Mouse (Mus musculus): ENCODE results near the gene Atp8b5. TPM values are rescaled to one million over a fixed set of nuclear protein-coding genes. Genes with fewer than 3 reads are reported as not detected.

Atp8b5 gene
- total and polyA plus RNA-seq, 2 experiments from 2014 or later: 0.52 to 1.8 TPM

DNA sequence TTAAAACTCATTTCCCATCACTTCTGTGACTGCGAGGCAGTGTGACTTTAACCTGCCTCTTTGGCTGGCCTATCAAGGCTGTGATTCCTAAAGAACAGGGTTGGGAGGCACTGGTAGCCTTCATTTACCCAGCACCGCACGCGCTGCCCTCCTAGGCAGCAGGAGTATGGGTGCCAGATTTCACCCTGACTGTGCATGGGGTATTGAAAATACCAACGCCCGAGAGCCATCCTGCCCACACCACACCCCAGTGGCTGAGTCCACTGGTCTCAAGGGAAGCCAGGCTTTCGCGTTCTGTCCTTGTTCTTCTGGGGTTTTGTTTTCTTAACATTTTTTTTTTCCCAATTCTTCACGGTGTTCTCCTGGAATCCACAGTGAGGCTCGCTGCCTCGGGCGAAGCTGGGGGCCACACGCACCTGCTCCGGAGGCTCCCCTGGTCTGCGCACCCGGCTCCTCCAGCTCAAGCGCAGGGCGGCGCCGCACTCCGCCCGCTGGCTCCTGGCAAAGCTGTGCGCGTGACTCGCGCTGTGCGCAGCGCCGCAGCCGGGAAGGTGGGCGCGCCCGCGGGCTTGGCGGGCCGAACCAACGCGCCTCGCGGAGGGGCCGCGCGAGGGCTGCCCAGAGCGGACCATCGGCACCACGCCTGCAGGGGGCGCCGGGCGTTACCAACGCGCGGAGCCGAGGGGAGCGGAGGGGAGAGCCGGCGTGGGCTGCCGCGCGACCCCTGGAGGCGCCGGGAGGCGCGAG, 114.6 kb downstream of the Atp8b5 start, which contains the start of gene Rusc2:
Gene Rusc2 (plus strand): TSS at position 572 of the 747 bp plus-strand sequence.
- ATAC-seq: peak; percentile 97
- H3K4me3 ChIP-seq (ENCODE audit: low read depth, low read length): peak within 1 kb of the TSS; percentile 76

DNA sequence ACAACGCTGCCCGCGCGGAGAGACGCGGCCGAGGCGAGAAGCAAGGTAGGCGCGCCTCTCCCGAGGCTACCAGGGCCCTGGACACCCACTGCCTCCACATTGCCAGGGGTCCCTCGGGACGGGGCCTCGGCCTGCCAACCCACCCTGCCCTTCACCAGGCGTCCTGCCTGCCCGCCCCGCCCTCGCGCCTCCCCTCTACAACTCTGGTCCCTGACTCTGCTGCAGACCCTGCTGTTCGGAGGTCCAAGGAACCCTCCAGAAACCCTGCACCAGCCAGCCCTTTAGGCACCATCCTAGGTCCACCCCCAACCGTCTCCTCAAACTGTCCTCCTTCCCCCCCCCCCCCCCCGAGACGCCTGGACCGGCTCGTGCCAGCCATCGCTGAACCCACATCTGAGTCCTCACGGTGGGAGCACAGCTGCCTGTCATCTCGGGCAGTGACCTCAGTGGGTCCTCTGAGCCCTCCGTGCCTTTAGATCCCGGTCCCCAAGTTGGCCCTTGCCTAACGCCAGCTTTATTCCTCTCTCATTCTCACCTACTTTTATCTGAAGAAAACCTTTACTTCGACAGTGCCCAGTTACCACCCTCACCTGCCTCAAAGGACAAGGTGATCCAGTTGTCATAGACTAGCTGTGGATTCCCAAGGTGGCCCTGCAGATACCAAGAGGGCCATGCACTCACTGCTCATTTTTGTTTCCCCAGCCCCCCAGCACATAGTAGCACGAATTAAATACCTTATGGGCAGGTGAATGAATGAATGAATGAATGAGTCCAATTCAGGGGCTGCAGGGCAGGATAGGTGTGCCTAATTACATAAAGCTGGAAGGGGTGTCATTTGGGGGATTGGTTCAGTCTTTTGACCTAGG, 115.4 kb downstream of the Atp8b5 start:
- Histone ChIP-seq H3K4me3 (ENCODE audit: low read depth, low read length) (peak overlapping the region; percentile 76), H3K27ac (ENCODE audit: low read depth, low read length) (peak overlapping the region; percentile 76), H3K4me1 (ENCODE audit: insufficient read depth) (peaks cover 16% of the 10 kb centered on the region), H3K4me2 (ENCODE audit: low read depth) (peak overlapping the region; percentile 87), H3K36me3 (ENCODE audit: insufficient read depth) (no peaks in the 10 kb centered on the region), H3K9ac (peak overlapping the region; percentile 83), H3K9me3 (ENCODE audit: low read length) (no peaks in the 10 kb centered on the region), H3K27me3 (ENCODE audit: insufficient read depth, low read length) (no peaks in the 10 kb centered on the region)
- no peak for TF ChIP-seq CTCF (IDR thresholded peaks at IDR 0.05; ENCODE audit: low read depth)
- DNase-seq: peak; percentile 14
- ATAC-seq: peak; percentile 63
- 5% methylated on average over 24 of the region's 33 CpGs for WGBS

More for the DNA sequence above, 114.6 kb downstream of the Atp8b5 start, which contains the start of gene Rusc2:
- peak; percentile 98 for DNase-seq
- H3K27me3 ChIP-seq (ENCODE audit: insufficient read depth, low read length): no peaks in the 10 kb centered on the region
- peak within 1 kb of the TSS; percentile 76 for H3K27ac ChIP-seq (ENCODE audit: low read depth, low read length)
- H3K4me1 ChIP-seq (ENCODE audit: insufficient read depth): peaks cover 16% of the 10 kb centered on the region
- peak within 1 kb of the TSS; percentile 87 for H3K4me2 ChIP-seq (ENCODE audit: low read depth)
- H3K9ac ChIP-seq: peak within 1 kb of the TSS; percentile 83
- 2% methylated on average over 63 of the region's 63 CpGs for WGBS
- H3K9me3 ChIP-seq (ENCODE audit: low read length): no peaks in the 10 kb centered on the region
- TF ChIP-seq CTCF (IDR thresholded peaks at IDR 0.05; ENCODE audit: low read depth): peak; percentile 79
- no peaks in the 10 kb centered on the region for H3K36me3 ChIP-seq (ENCODE audit: insufficient read depth)

DNA sequence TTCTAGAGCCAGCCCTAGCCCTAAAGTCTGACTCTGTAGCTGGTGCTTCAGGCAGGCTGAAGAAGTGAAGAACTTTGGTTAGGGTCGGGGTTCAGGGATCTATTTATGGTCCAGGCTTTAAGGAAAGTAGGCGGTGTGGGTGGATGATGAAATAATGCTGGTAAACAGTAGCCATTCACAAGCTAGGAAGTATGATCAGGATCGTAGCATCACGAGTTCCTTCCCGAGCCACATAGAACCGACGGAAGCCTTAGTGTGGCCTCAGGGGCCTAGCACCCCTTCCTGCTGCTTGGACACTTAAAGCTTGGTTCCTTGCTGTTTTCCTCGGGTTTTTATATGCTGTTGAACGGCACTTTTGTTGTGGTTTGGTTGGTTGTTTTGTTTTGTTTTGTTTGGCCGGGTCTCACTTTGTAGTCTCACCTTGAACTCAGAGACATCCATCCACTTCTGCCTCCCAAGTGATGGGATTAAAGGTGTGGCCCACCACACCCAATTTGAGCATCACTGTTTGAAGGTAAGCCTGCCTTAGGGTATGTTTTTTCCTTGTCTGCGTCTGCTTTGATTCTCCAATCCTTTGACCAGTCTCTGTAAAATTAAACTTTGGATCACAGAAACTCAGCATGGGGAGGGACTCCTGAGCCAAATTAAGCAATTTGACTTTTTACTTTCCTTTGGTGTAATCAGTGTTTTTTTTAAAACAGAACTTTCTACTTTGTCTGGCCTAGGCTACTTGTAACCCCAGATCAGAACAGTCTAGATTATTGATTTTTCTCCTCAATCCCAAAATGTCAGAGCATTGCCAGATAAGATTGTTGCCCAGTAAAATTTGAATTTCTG, 116.5 kb downstream of the Atp8b5 start:
- ATAC-seq (no peak), DNase-seq (no peak)
- Histone ChIP-seq H3K9ac (no peak overlapping the region), H3K27me3 (ENCODE audit: insufficient read depth, low read length) (no peaks in the 10 kb centered on the region), H3K4me1 (ENCODE audit: insufficient read depth) (peaks cover 16% of the 10 kb centered on the region), H3K4me2 (ENCODE audit: low read depth) (peak overlapping the region; percentile 87), H3K9me3 (ENCODE audit: low read length) (no peaks in the 10 kb centered on the region), H3K36me3 (ENCODE audit: insufficient read depth) (no peaks in the 10 kb centered on the region), H3K27ac (ENCODE audit: low read depth, low read length) (no peak overlapping the region), H3K4me3 (ENCODE audit: low read depth, low read length) (peak overlapping the region; percentile 76; the same call in 1 of the 2 replicates)
- 68% methylated on average over 11 of the region's 11 CpGs for WGBS
- TF ChIP-seq CTCF (IDR thresholded peaks at IDR 0.05; ENCODE audit: low read depth): no peak

DNA sequence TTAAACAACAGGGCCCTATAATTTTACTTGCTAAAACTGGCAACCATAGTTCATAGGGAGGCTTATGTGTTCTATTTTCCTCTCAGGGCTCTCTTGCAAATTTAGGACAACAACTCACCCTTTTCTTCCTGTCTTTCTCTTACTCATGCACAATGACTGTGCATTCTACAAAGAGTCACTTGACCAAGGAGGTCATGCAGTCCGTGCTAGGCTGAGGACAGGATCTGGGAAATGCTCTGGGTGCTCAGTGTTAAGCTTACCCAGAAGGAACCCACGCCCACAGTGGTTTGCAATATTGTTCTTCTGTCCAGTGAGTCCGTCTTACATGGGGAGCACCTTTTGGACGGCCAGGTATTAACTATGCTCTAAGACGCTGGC, 117.1 kb downstream of the Atp8b5 start:
- DNase-seq (no peak), ATAC-seq (no peak)
- TF ChIP-seq CTCF (IDR thresholded peaks at IDR 0.05; ENCODE audit: low read depth): no peak
- 91% methylated on average over 5 of the region's 5 CpGs for WGBS
- no peak overlapping the region for H3K4me3 ChIP-seq (ENCODE audit: low read depth, low read length)
- no peaks in the 10 kb centered on the region for H3K36me3 ChIP-seq (ENCODE audit: insufficient read depth)
- H3K4me1 ChIP-seq (ENCODE audit: insufficient read depth): peaks cover 16% of the 10 kb centered on the region
- no peaks in the 10 kb centered on the region for H3K27me3 ChIP-seq (ENCODE audit: insufficient read depth, low read length)
- H3K27ac ChIP-seq (ENCODE audit: low read depth, low read length): no peak overlapping the region
- H3K9me3 ChIP-seq (ENCODE audit: low read length): no peaks in the 10 kb centered on the region
- no peak overlapping the region for H3K4me2 ChIP-seq (ENCODE audit: low read depth)
- no peak overlapping the region for H3K9ac ChIP-seq

DNA sequence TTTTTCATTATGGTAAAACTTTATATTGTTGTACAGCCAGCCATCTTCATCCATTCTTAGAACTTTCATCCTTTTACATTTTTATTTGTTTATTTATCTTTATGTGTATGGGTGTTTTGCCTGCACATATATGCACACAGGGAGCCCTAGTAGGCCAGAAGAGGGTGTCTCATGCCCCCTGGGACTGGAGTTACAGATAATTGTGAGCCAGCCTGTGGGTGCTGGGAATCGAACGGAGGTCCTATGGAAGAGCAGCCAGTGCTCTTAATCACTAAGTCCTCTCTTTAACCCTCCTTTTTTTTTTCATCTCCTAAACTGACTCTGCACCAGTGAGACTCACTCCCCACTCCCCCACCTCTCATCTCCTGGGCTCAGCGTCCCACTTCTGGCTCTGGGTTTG, 117.6 kb downstream of the Atp8b5 start:
- Histone ChIP-seq H3K9me3 (ENCODE audit: low read length) (no peaks in the 10 kb centered on the region), H3K4me1 (ENCODE audit: insufficient read depth) (peaks cover 16% of the 10 kb centered on the region), H3K36me3 (ENCODE audit: insufficient read depth) (no peaks in the 10 kb centered on the region), H3K9ac (no peak overlapping the region), H3K4me2 (ENCODE audit: low read depth) (no peak overlapping the region), H3K27ac (ENCODE audit: low read depth, low read length) (no peak overlapping the region), H3K27me3 (ENCODE audit: insufficient read depth, low read length) (no peaks in the 10 kb centered on the region), H3K4me3 (ENCODE audit: low read depth, low read length) (no peak overlapping the region)
- WGBS: 99% methylated on average over 3 of the region's 3 CpGs
- DNase-seq: no peak
- ATAC-seq: no peak
- TF ChIP-seq CTCF (IDR thresholded peaks at IDR 0.05; ENCODE audit: low read depth): no peak

DNA sequence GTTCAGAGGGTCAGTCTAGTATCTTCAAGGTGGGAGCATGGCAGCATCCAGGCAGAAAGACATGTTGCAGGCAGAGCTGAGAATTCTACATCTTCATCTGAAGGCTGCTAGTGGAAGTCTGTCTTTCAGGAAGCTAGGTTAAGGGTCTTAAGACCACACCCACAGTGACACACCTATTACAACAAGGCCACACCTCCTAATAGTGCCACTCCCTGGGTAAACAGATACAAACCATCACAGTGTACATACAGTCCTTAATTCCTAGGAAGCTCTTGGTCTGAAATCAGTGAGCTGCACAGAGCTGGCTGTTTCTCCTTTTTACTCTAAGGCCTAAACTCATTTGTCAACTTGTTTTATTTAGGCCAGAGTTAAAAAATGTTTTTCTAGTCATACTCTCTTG, 120.0 kb downstream of the Atp8b5 start:
- no peak overlapping the region for H3K4me2 ChIP-seq (ENCODE audit: low read depth)
- H3K27ac ChIP-seq (ENCODE audit: low read depth, low read length): no peak overlapping the region
- H3K4me3 ChIP-seq (ENCODE audit: low read depth, low read length): no peak overlapping the region
- ATAC-seq: no peak
- H3K36me3 ChIP-seq (ENCODE audit: insufficient read depth): no peaks in the 10 kb centered on the region
- no peak for DNase-seq
- peaks cover 7% of the 10 kb centered on the region for H3K4me1 ChIP-seq (ENCODE audit: insufficient read depth)
- no peaks in the 10 kb centered on the region for H3K9me3 ChIP-seq (ENCODE audit: low read length)
- H3K9ac ChIP-seq: no peak overlapping the region
- TF ChIP-seq CTCF (IDR thresholded peaks at IDR 0.05; ENCODE audit: low read depth): no peak
- H3K27me3 ChIP-seq (ENCODE audit: insufficient read depth, low read length): no peaks in the 10 kb centered on the region
